Mouse (Mus musculus) E14TG2a.4 (cell line): ENCODE measurements around the gene Mbd3.

Experiments used
- CTCF ChIP-seq: conservative IDR thresholded peaks from 2 replicates; pipeline ENCODE4 v1.5.1; 2014; ENCODE audit warnings: low read length
- NANOG ChIP-seq: IDR thresholded peaks from 2 replicates; pipeline ENCODE4 v1.6.1; 2014; ENCODE audit warnings: borderline replicate concordance, low read length, mixed read lengths
- POU5F1 ChIP-seq: IDR thresholded peaks from 2 replicates; pipeline ENCODE4 v1.6.1; 2014; ENCODE audit warnings: low read length, borderline replicate concordance

- TF ChIP-seq CTCF: no peak
- TF ChIP-seq POU5F1: no peak
- no peak for TF ChIP-seq NANOG
Measured at GRCm38 (mm10) chr10:80386735-80387471, 12.4 kb downstream of the Mbd3 start.
